Mouse (Mus musculus): ENCODE data around the gene Pin4. TPM values are rescaled to one million over a fixed set of nuclear protein-coding genes. Genes with fewer than 3 reads are reported as not detected.
A peak's percentile ranks its signal among the peaks of the same experiment; 100 is the strongest.

Pin4 gene
- polyA plus RNA-seq, 1 experiment from 2014 or later = 84.1 TPM

DNA sequence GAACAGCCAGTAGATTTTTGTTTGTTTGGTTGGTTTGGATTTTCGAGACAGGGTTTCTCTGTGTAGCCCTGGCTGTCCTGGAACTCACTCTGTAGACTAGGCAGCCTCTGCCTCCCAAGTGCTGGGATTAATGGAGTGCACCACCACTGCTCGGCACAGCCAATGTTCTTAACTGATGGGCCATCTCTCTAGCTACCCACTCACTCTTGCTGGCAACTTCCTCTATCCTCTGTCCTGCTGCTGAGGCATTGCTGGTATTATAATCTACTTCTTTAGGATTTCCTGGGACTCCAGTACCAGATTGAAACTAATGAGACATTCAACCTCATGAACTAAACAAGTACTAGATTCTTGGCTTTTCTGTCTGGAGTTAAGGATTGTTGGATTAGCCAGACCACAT is 41.3 kb downstream of the Pin4 start:
- no peak for ATAC-seq (ENCODE audit: low FRiP score, low read depth)
- WGBS = 70% methylated on average over 2 of the region's 2 CpGs
- H3K4me3 ChIP-seq = no peak overlapping the region

DNA sequence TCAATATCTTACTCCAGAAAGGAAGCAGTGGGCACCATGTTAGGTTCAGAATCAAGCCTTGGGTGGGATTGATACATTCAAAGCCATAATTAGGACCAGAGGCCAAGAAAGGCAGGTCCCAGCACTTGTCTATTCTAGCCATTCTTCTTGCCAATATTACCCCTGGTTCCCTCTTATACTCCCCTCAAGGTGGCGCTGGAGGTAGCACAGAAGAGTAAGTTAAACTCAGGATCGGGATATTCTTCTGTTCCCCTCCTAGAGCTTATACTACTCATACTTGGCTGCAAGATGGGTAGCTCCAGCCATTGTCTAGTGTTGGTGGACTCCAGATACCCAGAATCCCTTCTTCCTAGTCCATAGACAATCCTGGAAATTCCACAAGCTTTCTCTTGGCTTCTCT is 43.8 kb downstream of the Pin4 start:
- H3K9me3 ChIP-seq = no peaks in the 10 kb centered on the region
- H3K27me3 ChIP-seq (replicated peaks) = no peaks in the 10 kb centered on the region
- H3K4me1 ChIP-seq = no peaks in the 10 kb centered on the region
- H3K4me2 ChIP-seq (replicated peaks) = no peak overlapping the region
- ATAC-seq (ENCODE audit: low FRiP score, low read depth) = no peak
- H3K9ac ChIP-seq = no peak overlapping the region
- H3K36me3 ChIP-seq = no peaks in the 10 kb centered on the region
- no peak overlapping the region for H3K4me3 ChIP-seq
- no peak overlapping the region for H3K27ac ChIP-seq
- 47% methylated on average over 2 of the region's 2 CpGs for WGBS

More for the DNA sequence above, 41.3 kb downstream of the Pin4 start:
- Histone ChIP-seq H3K27ac (no peak overlapping the region), H3K36me3 (no peaks in the 10 kb centered on the region), H3K27me3 (replicated peaks) (no peaks in the 10 kb centered on the region), H3K4me2 (replicated peaks) (no peak overlapping the region), H3K9me3 (no peaks in the 10 kb centered on the region), H3K4me1 (no peaks in the 10 kb centered on the region), H3K9ac (no peak overlapping the region)

GRCm38 (mm10) chrX:102163529-102163928 is 44.3 kb downstream of the Pin4 start:
- 77% methylated on average over 4 of the region's 4 CpGs for WGBS
- Histone ChIP-seq H3K36me3 (no peaks in the 10 kb centered on the region), H3K9ac (no peak overlapping the region), H3K4me1 (no peaks in the 10 kb centered on the region), H3K4me2 (replicated peaks) (no peak overlapping the region), H3K27ac (no peak overlapping the region), H3K27me3 (replicated peaks) (no peaks in the 10 kb centered on the region), H3K4me3 (no peak overlapping the region), H3K9me3 (no peaks in the 10 kb centered on the region)
- ATAC-seq (ENCODE audit: low FRiP score, low read depth) = no peak

DNA sequence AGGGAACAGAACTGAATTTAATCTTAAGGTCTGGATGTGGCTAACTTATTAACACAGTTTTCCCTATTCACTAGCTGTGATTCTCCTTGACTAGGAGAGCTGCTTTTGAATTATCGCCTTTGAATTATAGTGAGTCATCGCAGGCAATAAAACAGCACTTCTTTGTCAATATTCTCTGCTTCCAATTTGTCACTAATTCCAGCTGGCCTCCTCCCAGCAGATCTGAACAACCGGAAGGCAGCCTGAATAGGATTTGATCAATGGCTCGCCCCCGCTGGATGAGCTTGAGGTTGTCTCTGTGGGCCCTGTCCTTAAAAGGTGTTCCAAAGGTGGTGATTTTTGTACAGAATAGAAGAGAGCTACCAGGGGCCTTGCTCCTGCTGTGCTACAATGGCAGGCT is 47.3 kb downstream of the Pin4 start:
- WGBS = 36% methylated on average over 5 of the region's 5 CpGs
- ATAC-seq (ENCODE audit: low FRiP score, low read depth) = no peak
- H3K4me3 ChIP-seq = no peak overlapping the region
- no peaks in the 10 kb centered on the region for H3K4me1 ChIP-seq
- no peak overlapping the region for H3K4me2 ChIP-seq (replicated peaks)
- no peaks in the 10 kb centered on the region for H3K9me3 ChIP-seq
- no peak overlapping the region for H3K27ac ChIP-seq
- H3K27me3 ChIP-seq (replicated peaks) = no peaks in the 10 kb centered on the region
- H3K36me3 ChIP-seq = no peaks in the 10 kb centered on the region
- no peak overlapping the region for H3K9ac ChIP-seq

DNA sequence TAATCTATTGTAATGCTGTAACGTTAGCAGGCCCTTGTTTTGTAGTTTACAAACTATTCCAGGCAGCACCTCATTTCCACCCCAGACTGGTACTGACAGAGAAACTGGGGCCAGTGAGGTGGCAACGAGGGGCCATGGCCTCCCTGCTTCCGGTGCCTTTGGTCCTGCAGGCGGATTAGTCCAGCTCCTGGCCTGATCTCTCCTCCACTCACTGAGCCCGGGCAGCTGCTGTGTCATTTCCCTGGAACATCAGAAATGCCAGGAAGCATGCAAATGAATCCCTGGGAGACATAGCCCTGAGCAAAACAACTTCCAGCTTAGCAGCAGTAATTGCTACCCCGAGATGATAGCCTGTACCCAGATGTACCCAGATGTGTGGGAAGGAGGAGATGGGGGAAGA is 47.7 kb downstream of the Pin4 start:
- Histone ChIP-seq H3K36me3 (no peaks in the 10 kb centered on the region), H3K4me3 (no peak overlapping the region), H3K27ac (no peak overlapping the region), H3K4me2 (replicated peaks) (no peak overlapping the region), H3K4me1 (no peaks in the 10 kb centered on the region), H3K9me3 (no peaks in the 10 kb centered on the region), H3K9ac (no peak overlapping the region), H3K27me3 (replicated peaks) (no peaks in the 10 kb centered on the region)
- ATAC-seq (ENCODE audit: low FRiP score, low read depth) = peak; percentile 33; the same call in 1 of the 2 replicates
- WGBS = 27% methylated on average over 6 of the region's 6 CpGs

DNA sequence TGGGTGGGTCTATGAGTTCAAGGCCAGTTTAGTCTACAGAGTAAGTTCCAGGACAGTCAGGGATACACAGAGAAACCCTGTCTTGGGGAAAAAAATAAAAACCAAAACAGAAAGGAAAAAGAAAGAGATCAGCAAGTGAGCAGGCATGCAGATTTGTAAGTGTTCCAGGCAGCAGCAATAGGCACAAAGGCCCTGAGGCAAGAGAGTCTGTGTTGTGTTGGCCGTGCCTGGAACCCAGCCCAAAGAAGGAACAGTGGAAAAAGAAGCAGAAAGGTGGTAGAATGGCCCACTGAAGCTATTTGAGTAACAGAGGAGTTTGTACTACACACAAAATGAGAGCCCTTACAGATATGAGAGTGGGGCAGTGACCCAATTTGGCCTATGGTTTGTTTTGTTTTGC is 50.5 kb downstream of the Pin4 start:
- no peak overlapping the region for H3K9ac ChIP-seq
- H3K4me3 ChIP-seq = no peak overlapping the region
- no peak overlapping the region for H3K27ac ChIP-seq
- H3K27me3 ChIP-seq (replicated peaks) = no peaks in the 10 kb centered on the region
- H3K36me3 ChIP-seq = no peaks in the 10 kb centered on the region
- ATAC-seq (ENCODE audit: low FRiP score, low read depth) = no peak
- WGBS = 67% methylated on average over 1 of the region's 1 CpGs
- H3K9me3 ChIP-seq = no peaks in the 10 kb centered on the region
- H3K4me1 ChIP-seq = no peaks in the 10 kb centered on the region
- H3K4me2 ChIP-seq (replicated peaks) = no peak overlapping the region

DNA sequence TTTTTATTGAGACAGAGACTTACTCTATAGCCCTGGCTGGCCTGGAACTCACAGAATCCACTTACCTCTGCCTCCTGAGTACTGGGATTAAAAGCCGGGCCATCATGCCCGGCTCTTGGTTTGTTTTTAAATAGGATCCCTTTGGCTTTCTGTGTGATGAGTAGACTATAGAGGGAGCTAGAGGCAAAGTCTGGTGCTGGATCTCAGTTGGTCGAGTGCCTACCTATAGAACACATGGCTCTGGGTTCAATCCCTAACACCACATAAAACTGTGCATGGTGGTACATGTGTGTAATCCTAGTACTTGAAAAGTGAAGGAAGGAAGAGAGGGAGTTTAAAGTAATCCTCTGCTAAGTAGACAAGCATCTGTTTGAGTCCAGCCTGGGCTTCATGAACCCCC is 50.9 kb downstream of the Pin4 start:
- Histone ChIP-seq H3K4me3 (no peak overlapping the region), H3K4me1 (no peaks in the 10 kb centered on the region), H3K36me3 (no peaks in the 10 kb centered on the region), H3K9me3 (no peaks in the 10 kb centered on the region), H3K9ac (no peak overlapping the region), H3K27me3 (replicated peaks) (no peaks in the 10 kb centered on the region), H3K27ac (no peak overlapping the region), H3K4me2 (replicated peaks) (no peak overlapping the region)
- ATAC-seq (ENCODE audit: low FRiP score, low read depth) = no peak
- 50% methylated on average over 3 of the region's 3 CpGs for WGBS

DNA sequence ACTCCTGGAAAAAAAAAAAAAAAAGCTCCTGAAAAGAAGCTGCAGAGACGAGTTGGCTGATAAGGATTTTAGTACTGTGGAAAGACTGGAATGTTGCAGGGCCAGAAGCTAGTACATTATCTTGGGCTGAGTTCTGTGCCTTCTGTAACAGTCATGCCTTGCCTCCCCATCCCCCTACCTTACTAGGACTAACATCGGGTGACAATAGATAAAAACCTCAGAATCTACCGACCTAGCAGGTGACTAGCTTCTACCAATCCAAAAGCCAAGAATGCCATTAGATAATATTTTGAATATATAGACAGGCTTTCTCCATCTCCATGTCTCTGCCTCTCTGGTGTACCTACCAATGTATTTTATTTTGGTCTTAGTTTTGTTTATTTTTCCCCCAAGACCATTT is 51.7 kb downstream of the Pin4 start:
- H3K36me3 ChIP-seq = no peaks in the 10 kb centered on the region
- ATAC-seq (ENCODE audit: low FRiP score, low read depth) = no peak
- no peaks in the 10 kb centered on the region for H3K9me3 ChIP-seq
- no peaks in the 10 kb centered on the region for H3K27me3 ChIP-seq (replicated peaks)
- no peak overlapping the region for H3K4me2 ChIP-seq (replicated peaks)
- H3K4me3 ChIP-seq = no peak overlapping the region
- 75% methylated on average over 3 of the region's 3 CpGs for WGBS
- no peak overlapping the region for H3K27ac ChIP-seq
- H3K9ac ChIP-seq = no peak overlapping the region
- H3K4me1 ChIP-seq = no peaks in the 10 kb centered on the region

DNA sequence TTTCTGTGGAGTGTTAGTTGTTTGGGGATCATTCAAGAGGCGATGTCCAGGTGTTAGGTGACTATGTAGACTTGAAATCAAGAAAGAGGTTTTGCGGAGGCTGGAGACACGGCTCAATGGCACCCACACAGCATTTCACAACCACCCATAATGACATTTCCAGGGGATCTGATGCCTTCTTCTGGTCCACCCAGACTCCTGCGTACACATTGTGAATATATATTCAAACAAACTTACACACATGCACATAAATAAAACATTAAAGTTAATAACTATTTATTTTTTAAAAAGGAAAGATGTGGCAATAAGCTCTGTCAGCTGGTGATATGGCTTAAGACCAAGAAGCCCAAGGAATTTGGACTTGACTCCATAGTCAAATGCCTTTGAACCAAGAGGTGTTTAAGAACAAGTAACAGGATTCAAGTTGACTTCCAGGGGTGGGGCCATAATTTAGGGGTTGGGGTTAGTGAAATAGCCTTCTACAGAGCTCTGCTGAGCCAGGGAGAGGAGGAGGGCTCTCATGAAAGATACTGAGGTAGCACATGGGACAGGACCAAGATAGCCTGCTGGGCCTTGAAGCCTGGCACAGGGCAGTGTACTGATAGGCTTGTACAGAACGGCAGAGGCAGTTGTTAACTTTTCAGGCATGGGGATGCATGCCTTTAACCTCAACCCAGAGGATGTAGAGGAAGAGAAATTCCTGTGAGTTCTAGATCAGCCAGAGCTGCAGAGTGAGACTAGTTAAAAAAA is 56.5 kb downstream of the Pin4 start:
- no peaks in the 10 kb centered on the region for H3K4me1 ChIP-seq
- H3K4me2 ChIP-seq (replicated peaks) = no peak overlapping the region
- no peak overlapping the region for H3K4me3 ChIP-seq
- no peaks in the 10 kb centered on the region for H3K9me3 ChIP-seq
- H3K36me3 ChIP-seq = no peaks in the 10 kb centered on the region
- no peak overlapping the region for H3K9ac ChIP-seq
- H3K27ac ChIP-seq = no peak overlapping the region
- H3K27me3 ChIP-seq (replicated peaks) = no peaks in the 10 kb centered on the region
- WGBS = 90% methylated on average over 5 of the region's 5 CpGs
- no peak for ATAC-seq (ENCODE audit: low FRiP score, low read depth)

Other genes with a start within 250 kb of the Pin4 start
- 4.3 and 5.1 TPM in 2 replicates for gene Rtl5, start 48.1 kb upstream of the Pin4 start, polyA plus RNA-seq (2016; fragmentation: Nextera tagmentation; extraction: Ambion mirVana)
- 8.7 and 8.8 TPM in 2 replicates for gene Ercc6l, start 37.6 kb downstream of the Pin4 start, polyA plus RNA-seq (2016; fragmentation: Nextera tagmentation; extraction: Ambion mirVana)
- 429 and 461 TPM in 2 replicates for gene Rps4x, start 69.9 kb downstream of the Pin4 start, polyA plus RNA-seq (2016; fragmentation: Nextera tagmentation; extraction: Ambion mirVana)
- gene Cited1, start 132.7 kb downstream of the Pin4 start, polyA plus RNA-seq (2016; fragmentation: Nextera tagmentation; extraction: Ambion mirVana) = 3.9 and 7.2 TPM in 2 replicates

All from neural tube, embryonic 12.5 days (tissue).